In the genomic region with DNA sequence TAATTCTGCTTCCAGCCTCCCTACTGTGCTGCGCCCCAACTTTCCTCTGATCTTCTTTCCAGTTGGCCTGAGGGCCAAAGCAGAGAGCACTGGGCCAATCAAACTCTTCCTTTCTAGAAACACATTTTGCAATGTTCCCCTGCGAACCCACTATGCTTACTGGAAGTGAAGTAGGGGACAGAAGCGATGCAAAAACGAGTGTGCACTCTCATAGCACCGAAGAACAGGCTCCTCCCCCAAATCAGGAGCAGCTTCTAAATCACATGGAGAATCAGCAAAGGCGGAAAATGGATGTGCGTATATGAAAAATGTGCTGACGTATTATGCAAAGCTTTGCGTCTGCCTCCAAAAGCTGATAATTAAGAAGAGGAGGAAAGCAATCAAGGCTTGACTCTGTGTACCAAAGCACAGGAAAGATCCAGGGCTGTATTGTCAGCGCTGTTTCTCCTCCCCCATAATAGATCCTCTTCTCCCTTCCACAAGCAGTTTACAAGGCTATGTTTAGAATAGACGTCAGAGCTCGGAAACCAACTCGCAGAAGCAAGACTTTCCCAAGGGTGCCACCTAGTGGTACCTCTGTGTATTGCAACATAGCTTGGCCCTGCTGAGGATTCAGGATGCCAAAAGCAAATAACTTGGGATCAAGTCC, we compare ENCODE assay signal across 8 mouse cellular contexts. TPM values are rescaled to one million over a fixed set of nuclear protein-coding genes. Genes with fewer than 3 reads are reported as not detected.
DNase-seq lines count a peak whose midpoint lies in the region; ATAC-seq and TF ChIP-seq lines count a peak whose summit lies in the region.

No protein-coding gene starts in this region.

- peak; percentile 63 for TF ChIP-seq CTCF in bone marrow, adult 2 months (IDR thresholded peaks at IDR 0.05; ENCODE audit: control insufficient read depth, insufficient read depth, low read length)
- TF ChIP-seq CTCF in spleen, adult 2 months (IDR thresholded peaks at IDR 0.05; ENCODE audit: extremely low read depth, insufficient read depth, insufficient read length, insufficient replicate concordance) = peak; percentile 61; the same call in 1 of the 2 replicates

- WGBS in bone marrow, adult 2 months = 25% methylated on average over 13 of the region's 13 CpGs
- 23% methylated on average over 13 of the region's 13 CpGs for WGBS in embryonic facial prominence, embryonic 15.5 days
- whole genome bisulfite sequencing in limb, embryonic 13.5 days = 35% methylated on average over 13 of the region's 13 CpGs
- WGBS in midbrain, embryonic 15.5 days = 34% methylated on average over 13 of the region's 13 CpGs
- 41% methylated on average over 13 of the region's 13 CpGs for WGBS in spleen, adult 2 months

- DNase-seq in 416B (ENCODE audit: low read depth) = peak; percentile 76
- peak; percentile 57 to 80 for DNase-seq in heart, adult 9 months (ENCODE audit: low spot score in 2 of 2)
- DNase-seq in kidney, adult 9 months = peak; percentile 80
- DNase-seq in spleen, adult 2 months (ENCODE audit: low read depth in 1 of 2, low spot score in 2 of 2) = peak; percentile 43 to 46

- H3K9me3 ChIP-seq in embryonic facial prominence, embryonic 15.5 days (replicated peaks) = no peaks in the 10 kb centered on the region
- H3K9me3 ChIP-seq in limb, embryonic 13.5 days = no peaks in the 10 kb centered on the region
- H3K9me3 ChIP-seq in midbrain, embryonic 15.5 days = no peaks in the 10 kb centered on the region

- no peak overlapping the region for H3K27ac ChIP-seq in bone marrow, adult 2 months (ENCODE audit: control insufficient read depth, insufficient read depth, low read depth, low read length, poor library complexity)
- H3K27ac ChIP-seq in embryonic facial prominence, embryonic 15.5 days (replicated peaks) = 0 out of 2 replicates have a peak overlapping the region, but pooled peaks have one; percentile 28
- no peak overlapping the region for H3K27ac ChIP-seq in limb, embryonic 13.5 days
- peak overlapping the region; percentile 70 for H3K27ac ChIP-seq in midbrain, embryonic 15.5 days
- no peak overlapping the region for H3K27ac ChIP-seq in spleen, adult 2 months (ENCODE audit: insufficient read depth, low read length)

- no peaks in the 10 kb centered on the region for H3K36me3 ChIP-seq in embryonic facial prominence, embryonic 15.5 days
- H3K36me3 ChIP-seq in limb, embryonic 13.5 days = no peaks in the 10 kb centered on the region
- H3K36me3 ChIP-seq in midbrain, embryonic 15.5 days (replicated peaks) = no peaks in the 10 kb centered on the region
- H3K36me3 ChIP-seq in spleen, adult 2 months (ENCODE audit: control insufficient read depth, insufficient read depth, low read length) = no peaks in the 10 kb centered on the region

- TF ChIP-seq POLR2A in bone marrow, adult 2 months (IDR thresholded peaks at IDR 0.05; ENCODE audit: borderline replicate concordance, control insufficient read depth, low read depth, low read length) = no peak
- no peak for TF ChIP-seq POLR2A in spleen, adult 2 months (IDR thresholded peaks at IDR 0.05; ENCODE audit: low read depth, low read length)

- no peaks in the 10 kb centered on the region for H3K4me1 ChIP-seq in bone marrow, adult 2 months (ENCODE audit: control insufficient read depth, insufficient read depth, low read length)
- H3K4me1 ChIP-seq in embryonic facial prominence, embryonic 15.5 days = no peaks in the 10 kb centered on the region
- H3K4me1 ChIP-seq in limb, embryonic 13.5 days = no peaks in the 10 kb centered on the region
- H3K4me1 ChIP-seq in midbrain, embryonic 15.5 days = no peaks in the 10 kb centered on the region
- no peaks in the 10 kb centered on the region for H3K4me1 ChIP-seq in spleen, adult 2 months (ENCODE audit: control insufficient read depth, insufficient read depth, insufficient read length)

- peak overlapping the region; percentile 42 for H3K4me3 ChIP-seq in bone marrow, adult 2 months (replicated peaks; ENCODE audit: control insufficient read depth, low read depth, low read length)
- H3K4me3 ChIP-seq in embryonic facial prominence, embryonic 15.5 days (replicated peaks) = peak overlapping the region; percentile 37
- peak overlapping the region; percentile 37 for H3K4me3 ChIP-seq in limb, embryonic 13.5 days
- peak overlapping the region; percentile 37 for H3K4me3 ChIP-seq in midbrain, embryonic 15.5 days
- H3K4me3 ChIP-seq in spleen, adult 2 months (ENCODE audit: extremely low read depth, insufficient read depth, insufficient read length) = peak overlapping the region; percentile 33; the same call in 1 of the 2 replicates

- peak; percentile 69; the same call in 1 of the 2 replicates for ATAC-seq in embryonic facial prominence, embryonic 15.5 days (ENCODE audit: insufficient number of reproducible peaks, low FRiP score, low TSS enrichment, low read depth)
- peak; percentile 67; the same call in 1 of the 2 replicates for ATAC-seq in limb, embryonic 13.5 days (ENCODE audit: low FRiP score, low read depth)
- peak; percentile 95 for ATAC-seq in midbrain, embryonic 15.5 days (replicated peaks)

- no peak overlapping the region for H3K9ac ChIP-seq in embryonic facial prominence, embryonic 15.5 days
- peak overlapping the region; percentile 48; the same call in 1 of the 2 replicates for H3K9ac ChIP-seq in limb, embryonic 13.5 days
- H3K9ac ChIP-seq in midbrain, embryonic 15.5 days = 0 out of 2 replicates have a peak overlapping the region, but pooled peaks have one; percentile 25

- no peaks in the 10 kb centered on the region; the same call in 1 of the 2 replicates for H3K27me3 ChIP-seq in embryonic facial prominence, embryonic 15.5 days
- peaks cover 14% of the 10 kb centered on the region; the same call in 1 of the 2 replicates for H3K27me3 ChIP-seq in limb, embryonic 13.5 days
- no peaks in the 10 kb centered on the region for H3K27me3 ChIP-seq in midbrain, embryonic 15.5 days (replicated peaks)
- H3K27me3 ChIP-seq in spleen, adult 2 months (ENCODE audit: control insufficient read depth, insufficient read depth, low read length) = no peaks in the 10 kb centered on the region

- H3K4me2 ChIP-seq in embryonic facial prominence, embryonic 15.5 days (replicated peaks) = peak overlapping the region; percentile 42
- peak overlapping the region; percentile 58 for H3K4me2 ChIP-seq in limb, embryonic 13.5 days (replicated peaks)
- peak overlapping the region; percentile 46 for H3K4me2 ChIP-seq in midbrain, embryonic 15.5 days

RNA-seq across cellular contexts. Expression of gene Pdk3, which starts 57.5 kb away (rescaled TPM):
- polyA plus RNA-seq in bone marrow, adult 2 months (2011; ENCODE audit: insufficient read depth, insufficient read length, low replicate concordance, missing spikeins) = 7.6 and 21.7 TPM in 2 replicates
- polyA plus RNA-seq in embryonic facial prominence, embryonic 15.5 days (2015; fragmentation: Nextera tagmentation; extraction: Ambion mirVana) = 58.6 and 62.2 TPM in 2 replicates
- polyA plus RNA-seq in limb, embryonic 13.5 days (2015; fragmentation: Nextera tagmentation; extraction: Ambion mirVana) = 68.3 and 70.8 TPM in 2 replicates
- 19.8 and 21.6 TPM in 2 replicates for polyA plus RNA-seq in midbrain, embryonic 15.5 days (2015; fragmentation: Nextera tagmentation; extraction: Ambion mirVana)
- 7.3 and 10.4 TPM in 2 replicates for polyA plus RNA-seq in spleen, adult 2 months (2012; rRNA removed)

Comparison
In these comparisons a context has a peak if more than half of its experiments do, and no peak if none do; other contexts are left out.
1. H3K27ac ChIP-seq: peak in embryonic facial prominence, embryonic 15.5 days (single experiment) and midbrain, embryonic 15.5 days (single experiment); none in bone marrow, adult 2 months (single experiment), limb, embryonic 13.5 days (single experiment) and spleen, adult 2 months (single experiment).
2. Peak in every context shown above with its lines, with median percentiles within 50 percentile points of each other: DNase-seq, H3K4me3 ChIP-seq, ATAC-seq and H3K4me2 ChIP-seq.